Mouse (Mus musculus) intestine, embryonic 16.5 days (tissue): Measurements from ENCODE around the gene Tmem121b. TPM values are rescaled to one million over a fixed set of nuclear protein-coding genes. Genes with fewer than 3 reads are reported as not detected.

Experiments
- ATAC-seq: fragments of 200-750 bp; cut with Nextera tagmentation; 2 replicates; pipeline ENCODE4 v1.8.0; 2017; ENCODE audit warnings: moderate TSS enrichment, moderate library complexity
- H3K27ac ChIP-seq: fragments of 300-500 bp; sonication (generic); 2 replicates; pipeline ENCODE4 v1.5.1; 2014; ENCODE audit warnings: mild to moderate bottlenecking, low read length
- H3K27me3 ChIP-seq: fragments of 300-500 bp; sonication (generic); replicated peaks from 2 replicates; pipeline ENCODE4 v1.6.1; 2014; ENCODE audit warnings: low read length, control low read depth, mixed read lengths; ENCODE audit not compliant: control insufficient read depth, insufficient read depth
- H3K36me3 ChIP-seq: fragments of 300-500 bp; sonication (generic); 2 replicates; pipeline ENCODE4 v1.6.1; 2014; ENCODE audit warnings: low read length, control low read depth; ENCODE audit not compliant: control insufficient read depth, insufficient read depth
- H3K4me1 ChIP-seq: fragments of 300-500 bp; sonication (generic); 2 replicates; pipeline ENCODE4 v1.6.1; 2014; ENCODE audit warnings: low read length, control low read depth, mixed read lengths; ENCODE audit not compliant: control insufficient read depth, insufficient read depth
- H3K4me2 ChIP-seq: fragments of 300-500 bp; sonication (generic); 2 replicates; pipeline ENCODE4 v1.6.1; 2014; ENCODE audit warnings: low read depth, low read length, control low read depth
- H3K4me3 ChIP-seq: fragments of 300-500 bp; sonication (generic); 2 replicates; pipeline ENCODE4 v1.5.1; 2014; ENCODE audit warnings: mild to moderate bottlenecking, low read length
- H3K9ac ChIP-seq: fragments of 300-500 bp; sonication (generic); 2 replicates; pipeline ENCODE4 v1.6.1; 2014; ENCODE audit warnings: low read depth, low read length
- H3K9me3 ChIP-seq: fragments of 300-500 bp; sonication (generic); 2 replicates; pipeline ENCODE4 v1.6.1; 2016; ENCODE audit warnings: low read length, control low read depth; ENCODE audit not compliant: control insufficient read depth
- WGBS: fragments of 180-500 bp; shearing (Covaris S2); extraction: QIAGEN DNeasy Blood & Tissue Kit; methylation state at CpG from one replicate; pipeline ENCODE4 v1.1.7; 2014; 5-methylcytosine and 5-hydroxymethylcytosine counted together
- polyA plus RNA-seq: library from polyadenylated mRNA; unstranded; fragments of >200 nt; fragmentation: Nextera tagmentation; extraction: Ambion mirVana; gene quantifications from 2 replicates; pipeline ENCODE4 v1.2.1, GENCODE M21; 2015

Gene Tmem121b
- polyA plus RNA-seq, 1 experiment from 2014 or later, result 0.06 TPM

DNA sequence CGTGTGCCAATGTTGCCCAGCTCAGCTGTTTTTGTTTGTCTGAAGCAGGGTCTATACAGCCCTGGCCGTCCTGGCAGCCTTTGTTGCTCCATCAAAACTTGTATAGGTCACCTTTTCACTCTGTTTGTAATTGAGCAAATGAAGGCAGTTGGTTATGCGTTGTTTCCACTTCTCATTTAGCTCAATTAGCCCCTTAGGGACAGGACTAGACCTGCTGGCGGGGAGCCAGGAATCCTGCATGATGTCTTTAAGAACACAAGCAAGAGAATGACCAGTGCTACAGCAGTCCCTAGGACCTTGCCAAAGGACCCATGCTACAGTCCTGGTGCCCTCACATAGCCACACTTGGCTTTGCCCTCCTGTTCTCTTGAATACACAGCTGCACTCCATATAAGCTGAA lies 11.9 kb upstream of the Tmem121b start:
- no peaks in the 10 kb centered on the region for H3K4me1 ChIP-seq
- H3K27me3 ChIP-seq, result no peaks in the 10 kb centered on the region
- H3K36me3 ChIP-seq, result no peaks in the 10 kb centered on the region
- ATAC-seq, result no peak
- H3K4me3 ChIP-seq, result no peak overlapping the region
- peaks cover under 1% of the 10 kb centered on the region; the same call in 1 of the 2 replicates for H3K9me3 ChIP-seq
- no peak overlapping the region for H3K4me2 ChIP-seq
- H3K27ac ChIP-seq, result no peak overlapping the region
- WGBS, result 65% methylated on average over 4 of the region's 4 CpGs
- H3K9ac ChIP-seq, result no peak overlapping the region

DNA sequence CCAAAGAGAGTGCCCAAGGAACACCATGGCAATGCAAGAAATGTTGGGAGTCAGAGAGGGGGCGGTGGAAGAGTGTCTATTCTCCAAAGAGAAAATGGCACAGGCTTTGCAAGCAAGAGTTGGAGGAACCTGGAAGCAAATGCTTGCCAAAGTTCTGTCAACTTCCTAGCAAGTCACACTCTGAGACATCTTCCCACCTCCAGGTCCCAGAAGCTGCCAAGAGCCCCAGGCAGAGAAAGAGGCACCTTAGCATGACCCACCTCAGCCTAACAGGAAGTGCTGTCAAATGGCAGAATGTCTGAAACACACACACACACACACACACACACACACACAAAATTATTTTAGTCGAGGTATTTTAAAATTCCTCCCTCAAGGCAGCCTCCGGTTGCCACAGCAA lies 10.4 kb upstream of the Tmem121b start:
- Histone ChIP-seq H3K27me3 (no peaks in the 10 kb centered on the region), H3K36me3 (no peaks in the 10 kb centered on the region), H3K27ac (no peak overlapping the region), H3K9me3 (peaks cover 4% of the 10 kb centered on the region; the same call in 1 of the 2 replicates), H3K9ac (no peak overlapping the region), H3K4me1 (no peaks in the 10 kb centered on the region), H3K4me2 (no peak overlapping the region), H3K4me3 (no peak overlapping the region)
- no peak for ATAC-seq
- 68% methylated on average over 3 of the region's 3 CpGs for WGBS

DNA sequence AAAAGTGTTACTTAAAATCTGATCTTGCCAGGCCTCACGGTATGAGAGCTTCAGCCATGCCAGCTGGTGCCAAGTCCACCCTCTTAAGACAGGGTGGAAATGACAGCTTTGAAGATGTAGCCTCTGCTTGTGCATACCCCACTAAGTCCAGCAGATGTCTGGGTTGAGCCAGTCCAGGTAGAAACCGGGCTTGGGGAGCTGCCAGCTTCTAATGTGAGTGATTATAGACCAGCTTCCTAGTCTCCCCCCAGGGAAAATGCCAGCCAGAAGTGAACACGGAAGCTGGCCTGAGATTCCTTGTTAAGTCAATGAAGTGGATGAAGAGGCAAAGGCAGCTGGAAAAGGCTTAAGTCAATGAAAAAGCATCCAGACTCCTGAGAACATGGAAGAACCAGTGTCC lies 2.9 kb upstream of the Tmem121b start:
- 60% methylated on average over 3 of the region's 3 CpGs for WGBS
- ATAC-seq, result no peak
- peaks cover 4% of the 10 kb centered on the region; the same call in 1 of the 2 replicates for H3K9me3 ChIP-seq
- H3K4me1 ChIP-seq, result peaks cover 14% of the 10 kb centered on the region
- H3K4me2 ChIP-seq, result no peak overlapping the region
- H3K27me3 ChIP-seq, result peaks cover 35% of the 10 kb centered on the region
- H3K4me3 ChIP-seq, result no peak overlapping the region
- H3K36me3 ChIP-seq, result no peaks in the 10 kb centered on the region
- no peak overlapping the region for H3K9ac ChIP-seq
- H3K27ac ChIP-seq, result no peak overlapping the region

DNA sequence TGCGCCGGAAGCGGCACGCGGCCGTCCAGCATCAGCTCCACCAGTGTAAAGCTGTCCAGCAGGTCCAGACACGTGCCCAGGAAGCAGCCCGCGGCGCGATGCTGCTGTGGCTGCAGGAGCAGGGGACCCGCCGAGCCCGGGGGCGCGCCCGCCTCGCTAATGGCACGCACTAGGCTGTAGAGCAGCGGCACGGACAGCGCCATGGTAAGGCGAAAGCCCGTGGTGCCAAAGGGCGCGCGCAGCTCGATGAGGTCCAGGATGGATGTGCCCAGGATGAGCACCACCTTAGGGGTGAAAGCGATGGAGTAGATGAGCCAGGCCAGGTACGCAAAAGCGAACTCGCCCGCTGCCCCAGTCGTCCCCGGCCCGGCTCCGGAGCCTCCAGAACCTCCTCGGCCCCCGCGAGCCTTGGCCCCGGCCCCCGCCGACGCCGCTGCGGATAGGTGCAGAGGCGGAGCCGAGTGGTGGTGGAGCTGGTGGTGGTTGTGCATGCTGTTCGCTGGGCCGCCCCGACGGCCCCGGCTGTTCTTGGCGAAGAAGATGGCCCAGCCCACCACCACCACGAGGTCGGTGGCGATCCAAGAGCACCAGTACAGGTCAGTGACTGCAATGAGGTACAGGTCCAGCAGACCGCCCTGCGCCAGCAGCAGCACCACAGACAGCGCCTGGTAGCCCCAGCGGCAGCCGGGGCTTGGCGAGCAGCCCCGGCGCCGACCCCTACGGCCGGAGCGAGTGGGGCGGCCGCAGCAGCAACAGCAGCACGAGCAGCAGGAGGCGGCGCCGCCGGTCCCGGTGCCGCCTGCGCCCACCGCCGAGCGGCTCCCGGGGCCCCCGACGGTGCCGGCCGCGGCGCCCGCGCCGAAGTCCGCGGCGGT lies 871 bp downstream of the Tmem121b start:
- Histone ChIP-seq H3K4me1 (peaks cover 14% of the 10 kb centered on the region), H3K9ac (peak overlapping the region; percentile 66), H3K4me3 (peak overlapping the region; percentile 63), H3K36me3 (no peaks in the 10 kb centered on the region), H3K4me2 (peak overlapping the region; percentile 97), H3K27me3 (peaks cover 39% of the 10 kb centered on the region), H3K27ac (no peak overlapping the region), H3K9me3 (no peaks in the 10 kb centered on the region)
- peak; percentile 40 for ATAC-seq
- WGBS, result under 1% methylated on average over 84 of the region's 95 CpGs

DNA sequence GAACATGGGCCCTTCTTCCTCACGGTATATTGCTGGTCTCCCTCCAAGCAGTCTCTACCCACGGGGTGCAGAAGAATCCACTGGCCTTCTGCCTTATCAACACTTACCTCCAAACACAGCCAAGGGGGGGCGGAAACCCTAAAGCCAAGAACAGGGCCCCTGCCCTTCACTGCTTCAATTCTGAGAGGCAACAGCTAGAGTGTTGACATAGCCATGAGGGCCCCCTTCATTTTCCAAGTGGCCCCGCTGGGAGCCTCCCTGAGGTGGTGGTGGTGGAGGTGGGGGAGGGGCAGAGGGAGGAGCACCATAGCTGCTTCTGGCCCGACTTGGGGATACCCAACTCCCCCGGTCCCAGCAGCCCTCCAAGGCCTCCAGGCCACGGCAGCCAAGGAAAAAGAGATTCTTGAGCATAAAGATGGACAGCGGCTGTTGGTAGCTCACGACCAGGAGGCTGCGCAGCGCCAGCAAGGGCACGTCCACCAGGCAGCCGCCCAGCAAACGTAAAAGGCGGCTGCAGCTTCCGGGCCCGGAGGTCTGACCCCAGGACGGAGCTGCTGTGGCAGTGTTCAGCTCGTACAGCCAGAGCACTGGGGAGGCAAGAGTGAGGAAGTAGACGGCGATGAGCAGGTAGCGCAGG lies 1.6 kb downstream of the Tmem121b start:
- WGBS, result 7% methylated on average over 22 of the region's 22 CpGs
- Histone ChIP-seq H3K9ac (no peak overlapping the region), H3K4me2 (peak overlapping the region; percentile 97), H3K4me1 (peaks cover 14% of the 10 kb centered on the region), H3K27ac (no peak overlapping the region), H3K36me3 (no peaks in the 10 kb centered on the region), H3K27me3 (peaks cover 39% of the 10 kb centered on the region), H3K4me3 (peak overlapping the region; percentile 63), H3K9me3 (no peaks in the 10 kb centered on the region)
- ATAC-seq, result peak; percentile 1; the same call in 1 of the 2 replicates

DNA sequence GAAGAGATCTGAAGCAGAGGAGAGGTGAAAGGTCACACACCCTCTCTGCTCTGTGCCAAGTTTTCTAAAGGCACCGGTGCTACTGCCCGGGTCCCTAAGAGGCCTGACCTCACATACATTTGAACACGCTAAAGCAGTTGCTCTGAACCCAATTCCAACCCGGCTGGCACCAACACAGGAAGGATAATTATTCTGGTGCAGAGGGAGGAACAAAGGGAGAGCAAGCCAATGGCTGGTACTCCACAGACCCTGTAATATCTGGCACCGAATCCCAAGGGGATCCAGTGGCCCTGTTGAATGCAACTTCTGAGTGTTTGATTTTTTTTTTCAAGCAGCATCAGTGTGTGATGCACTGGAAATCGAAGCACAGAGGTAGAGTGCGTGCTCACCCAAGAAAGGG lies 2.5 kb downstream of the Tmem121b start:
- H3K36me3 ChIP-seq, result no peaks in the 10 kb centered on the region
- 67% methylated on average over 7 of the region's 7 CpGs for WGBS
- ATAC-seq, result no peak

DNA sequence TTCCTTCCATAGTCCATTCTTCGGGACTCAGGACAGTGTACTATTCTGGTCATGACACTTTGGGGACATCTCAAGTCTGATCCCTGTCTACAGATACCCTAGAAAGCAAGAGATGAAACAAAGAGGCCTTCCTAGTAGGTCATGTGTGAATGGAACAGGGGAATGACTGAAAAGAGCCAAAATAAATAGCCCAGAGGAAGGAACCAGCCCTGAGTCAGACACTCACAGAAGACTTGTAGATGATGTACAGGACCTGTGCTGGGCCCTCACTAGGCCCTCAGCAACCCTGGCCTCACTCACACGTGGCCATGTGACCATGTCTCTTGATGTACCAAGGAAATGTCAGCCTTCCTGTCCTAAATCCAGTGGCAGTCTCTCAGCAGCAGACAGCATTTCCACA lies 4.1 kb downstream of the Tmem121b start:
- Histone ChIP-seq H3K9me3 (no peaks in the 10 kb centered on the region), H3K9ac (no peak overlapping the region), H3K4me3 (no peak overlapping the region), H3K36me3 (no peaks in the 10 kb centered on the region), H3K4me1 (peaks cover 14% of the 10 kb centered on the region), H3K27me3 (peaks cover 32% of the 10 kb centered on the region), H3K4me2 (no peak overlapping the region), H3K27ac (no peak overlapping the region)
- WGBS, result 59% methylated on average over 2 of the region's 2 CpGs
- ATAC-seq, result no peak

More for the DNA sequence above, 2.5 kb downstream of the Tmem121b start:
- H3K9me3 ChIP-seq, result no peaks in the 10 kb centered on the region
- H3K27me3 ChIP-seq, result peaks cover 39% of the 10 kb centered on the region
- peaks cover 14% of the 10 kb centered on the region for H3K4me1 ChIP-seq
- H3K27ac ChIP-seq, result no peak overlapping the region
- no peak overlapping the region for H3K4me2 ChIP-seq
- no peak overlapping the region for H3K9ac ChIP-seq
- H3K4me3 ChIP-seq, result no peak overlapping the region

DNA sequence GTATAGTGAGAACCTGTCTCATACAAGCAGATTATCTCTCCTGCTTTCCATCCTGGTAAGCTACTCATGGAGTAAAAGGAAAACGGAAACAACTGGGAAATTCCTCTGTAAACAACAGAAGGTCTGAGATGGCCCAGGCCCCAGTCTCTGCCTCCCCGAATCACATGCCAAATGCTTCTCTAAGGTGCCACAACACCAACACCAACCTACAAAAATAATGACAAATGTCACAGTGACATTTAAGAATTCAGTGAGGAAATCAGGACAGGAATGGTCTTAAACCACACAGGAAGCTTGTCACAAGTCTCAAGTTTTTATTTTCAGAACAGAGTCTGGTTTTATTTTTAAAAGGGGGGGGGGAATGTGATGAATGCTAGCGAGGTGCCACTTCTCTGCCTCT lies 5.0 kb downstream of the Tmem121b start:
- no peak overlapping the region for H3K4me2 ChIP-seq
- WGBS, result 54% methylated on average over 3 of the region's 3 CpGs
- no peak overlapping the region for H3K9ac ChIP-seq
- no peaks in the 10 kb centered on the region for H3K9me3 ChIP-seq
- no peak for ATAC-seq
- no peak overlapping the region for H3K4me3 ChIP-seq
- peaks cover 14% of the 10 kb centered on the region for H3K4me1 ChIP-seq
- no peaks in the 10 kb centered on the region for H3K36me3 ChIP-seq
- H3K27me3 ChIP-seq, result peaks cover 25% of the 10 kb centered on the region
- H3K27ac ChIP-seq, result no peak overlapping the region

DNA sequence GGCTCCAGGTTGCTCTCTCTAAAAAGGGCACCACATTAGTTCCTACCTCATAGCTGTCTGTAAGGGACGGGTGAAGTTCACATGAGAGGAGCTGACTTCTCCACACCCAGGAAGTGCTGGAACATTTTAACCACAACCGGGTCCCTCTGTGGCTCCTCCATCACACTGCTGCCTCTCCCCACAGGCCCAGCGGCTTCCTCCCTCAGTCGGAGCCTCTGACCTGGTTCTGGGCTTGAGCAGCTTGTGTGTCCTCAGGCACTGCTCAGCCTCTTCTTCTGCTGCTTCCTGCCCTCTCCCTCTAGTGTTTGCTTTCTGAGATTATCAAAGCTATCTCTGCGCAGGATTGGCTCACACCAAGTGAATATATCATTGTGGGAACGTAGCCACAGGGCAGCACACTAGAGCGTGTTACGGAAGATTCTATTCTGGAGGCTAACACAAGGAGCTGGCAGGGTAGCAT lies 7.5 kb downstream of the Tmem121b start:
- no peak overlapping the region for H3K4me3 ChIP-seq
- WGBS, result 53% methylated on average over 8 of the region's 8 CpGs
- no peak overlapping the region for H3K4me2 ChIP-seq
- no peak for ATAC-seq
- H3K27ac ChIP-seq, result no peak overlapping the region
- H3K9ac ChIP-seq, result no peak overlapping the region
- no peaks in the 10 kb centered on the region for H3K36me3 ChIP-seq
- no peaks in the 10 kb centered on the region for H3K9me3 ChIP-seq
- no peaks in the 10 kb centered on the region for H3K4me1 ChIP-seq
- H3K27me3 ChIP-seq, result 0 out of 2 replicates have a peak, but pooled peaks cover 3% of the 10 kb centered on the region
